Mouse (Mus musculus): ENCODE results near the gene Naip2. TPM values are rescaled to one million over a fixed set of nuclear protein-coding genes. Genes with fewer than 3 reads are reported as not detected.

Gene Naip2
- polyA plus RNA-seq, 1 experiment from 2014 or later: 1.5 TPM

DNA sequence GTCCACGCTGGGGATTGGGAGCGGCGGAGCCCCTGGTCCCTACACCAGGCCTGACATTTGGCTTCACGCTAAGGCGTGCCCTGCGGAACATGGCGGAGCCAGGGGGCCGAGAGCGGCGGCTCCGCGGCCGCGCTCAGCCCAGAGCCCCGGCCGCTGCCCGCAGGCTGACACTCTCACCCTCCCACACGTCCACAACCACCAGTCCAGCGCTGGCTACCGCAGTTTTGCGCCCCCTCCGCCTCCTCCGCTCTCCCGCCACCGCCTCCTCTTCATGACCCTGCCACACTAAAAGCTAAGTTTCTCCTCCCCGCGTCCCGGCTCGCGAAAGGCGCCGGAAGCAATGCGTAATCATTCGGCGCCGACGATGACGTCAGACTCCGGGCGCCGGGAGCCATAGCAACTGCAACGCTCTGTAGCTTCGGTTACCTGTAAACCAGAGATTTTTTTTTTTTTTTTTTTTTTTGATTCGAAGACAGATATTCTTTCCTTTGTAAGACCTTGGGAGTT lies 98.1 kb downstream of the Naip2 start, which contains the start of gene Bdp1:
Gene Bdp1 (minus strand): TSS at position 323 of the 507 bp plus-strand sequence.
- peak; percentile 81 for ATAC-seq

DNA sequence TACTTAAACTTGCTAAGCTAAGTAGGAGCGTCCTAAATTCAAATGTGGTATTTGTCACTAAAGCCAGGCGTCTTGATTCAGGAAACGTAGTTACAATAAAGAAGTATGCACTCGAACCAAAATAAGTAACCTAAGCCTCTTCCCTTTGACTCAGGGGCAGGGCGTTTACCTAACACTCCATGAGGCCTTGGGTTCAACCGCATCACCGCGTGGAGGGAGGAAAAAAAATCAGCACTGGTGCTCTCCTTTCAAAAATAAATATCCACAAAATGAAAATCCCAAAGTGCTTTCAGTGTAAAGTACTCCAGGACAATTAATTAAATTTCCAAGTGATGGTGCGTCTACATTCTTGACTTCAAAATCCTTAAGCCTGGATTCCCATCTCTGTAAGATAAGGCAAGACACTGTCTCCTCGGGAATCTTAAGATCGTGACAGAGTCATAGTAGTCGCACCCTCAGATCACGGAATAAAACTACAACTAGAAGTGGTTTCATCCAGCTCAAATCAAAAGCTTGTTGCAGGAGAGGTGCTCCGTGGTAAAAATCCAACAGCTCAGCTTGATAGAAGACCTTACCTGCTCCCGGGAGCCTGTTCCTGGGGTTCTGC lies 98.7 kb downstream of the Naip2 start:
- H3K27ac ChIP-seq: peak overlapping the region; percentile 82
- H3K9me3 ChIP-seq (replicated peaks): no peaks in the 10 kb centered on the region
- peak overlapping the region; percentile 83 for H3K4me3 ChIP-seq
- WGBS (ENCODE audit: insufficient replicate concordance): 2% methylated on average over 15 of the region's 15 CpGs
- peaks cover 9% of the 10 kb centered on the region for H3K36me3 ChIP-seq
- peak overlapping the region; percentile 80 for H3K4me2 ChIP-seq
- peaks cover 48% of the 10 kb centered on the region for H3K4me1 ChIP-seq
- ATAC-seq: peak; percentile 52
- H3K9ac ChIP-seq: peak overlapping the region; percentile 84
- peaks cover 2% of the 10 kb centered on the region; the same call in 1 of the 2 replicates for H3K27me3 ChIP-seq (replicated peaks)

More for the DNA sequence above, 98.1 kb downstream of the Naip2 start, which contains the start of gene Bdp1:
- Histone ChIP-seq H3K27ac (peak within 1 kb of the TSS; percentile 82), H3K4me2 (peak within 1 kb of the TSS; percentile 80), H3K4me3 (peak within 1 kb of the TSS; percentile 83), H3K9me3 (replicated peaks) (no peaks in the 10 kb centered on the region), H3K9ac (peak within 1 kb of the TSS; percentile 84), H3K27me3 (replicated peaks) (peaks cover 4% of the 10 kb centered on the region; the same call in 1 of the 2 replicates), H3K36me3 (peaks cover 2% of the 10 kb centered on the region), H3K4me1 (peaks cover 53% of the 10 kb centered on the region)
- under 1% methylated on average over 44 of the region's 44 CpGs for WGBS (ENCODE audit: insufficient replicate concordance)

DNA sequence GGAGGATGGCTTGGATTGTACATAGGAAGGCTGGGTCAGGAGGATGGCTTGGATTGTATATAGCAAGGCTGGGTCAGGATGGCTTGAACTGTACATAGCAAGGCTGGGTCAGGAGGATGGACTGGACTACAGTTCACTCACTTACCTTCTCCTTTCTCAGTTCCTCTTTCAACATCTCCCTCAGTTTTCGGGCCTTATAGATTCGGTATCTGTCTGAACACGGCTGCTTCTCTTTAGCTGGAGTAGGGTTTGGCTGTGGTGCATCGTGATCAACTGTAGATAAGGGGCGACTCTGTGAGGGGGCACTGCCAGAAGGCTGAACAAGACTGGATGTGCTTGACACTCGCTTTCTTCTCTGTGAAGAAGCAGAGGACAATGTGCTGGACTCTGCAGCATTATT lies 103.1 kb downstream of the Naip2 start:
- 38% methylated on average over 6 of the region's 6 CpGs for WGBS (ENCODE audit: insufficient replicate concordance)
- ATAC-seq: no peak

More for the DNA sequence above, 103.1 kb downstream of the Naip2 start:
- Histone ChIP-seq H3K4me3 (no peak overlapping the region), H3K4me2 (no peak overlapping the region), H3K27ac (no peak overlapping the region), H3K9ac (no peak overlapping the region), H3K9me3 (replicated peaks) (no peaks in the 10 kb centered on the region), H3K36me3 (peaks cover 50% of the 10 kb centered on the region), H3K4me1 (peaks cover 31% of the 10 kb centered on the region), H3K27me3 (replicated peaks) (no peaks in the 10 kb centered on the region)

Other genes starting within 250 kb of the Naip2 start
- gene Mccc2, start 186.5 kb downstream of the Naip2 start, polyA plus RNA-seq (2016; fragmentation: Nextera tagmentation; extraction: Ambion mirVana): 19.7 and 20.3 TPM in 2 replicates
- gene Bdp1, start 98.0 kb downstream of the Naip2 start, polyA plus RNA-seq (2016; fragmentation: Nextera tagmentation; extraction: Ambion mirVana): 24.9 and 25.0 TPM in 2 replicates
- gene Serf1, start 94.1 kb downstream of the Naip2 start, polyA plus RNA-seq (2016; fragmentation: Nextera tagmentation; extraction: Ambion mirVana): 31.5 and 33.7 TPM in 2 replicates
- gene Smn1, start 77.2 kb downstream of the Naip2 start, polyA plus RNA-seq (2016; fragmentation: Nextera tagmentation; extraction: Ambion mirVana): 39.1 and 41.0 TPM in 2 replicates
- gene Naip5, start 44.2 kb upstream of the Naip2 start, polyA plus RNA-seq (2016; fragmentation: Nextera tagmentation; extraction: Ambion mirVana): 0.42 and 0.69 TPM in 2 replicates
- 0.30 and 0.37 TPM in 2 replicates for gene Naip6, start 115.6 kb upstream of the Naip2 start, polyA plus RNA-seq (2016; fragmentation: Nextera tagmentation; extraction: Ambion mirVana)